ENCODE assay signal across 9 mouse cellular contexts in the genomic region with DNA sequence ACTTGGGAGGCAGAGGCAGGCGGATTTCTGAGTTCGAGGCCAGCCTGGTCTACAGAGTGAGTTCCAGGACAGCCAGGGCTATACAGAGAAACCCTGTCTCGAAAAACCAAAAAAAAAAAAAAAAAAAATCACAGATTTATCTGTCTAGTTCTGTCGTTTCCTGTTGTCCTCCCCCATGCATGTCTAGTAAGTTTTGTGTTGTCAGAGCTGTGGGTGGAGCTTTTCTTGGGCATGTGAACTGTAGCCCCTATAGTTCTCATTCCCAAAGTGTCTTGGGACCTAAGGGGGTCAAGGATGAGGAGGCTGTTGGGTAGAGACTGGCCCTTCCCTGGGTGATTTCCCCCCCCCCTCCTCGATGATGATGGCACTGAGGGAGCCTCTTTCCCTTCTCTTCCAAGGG. TPM values are rescaled to one million over a fixed set of nuclear protein-coding genes. Genes with fewer than 3 reads are reported as not detected.
"Had no signal": no experiment of that assay in that cellular context is flagged by ENCODE, and none has a peak within 500 bp of the region (broad histone marks: within the 10 kb centered on the region; RNA-seq: fewer than 3 reads in every experiment).

No protein-coding gene starts in this region.

RNA-seq across cellular contexts. Expression of a gene that starts 14.9 kb away (rescaled TPM):
- total RNA-seq: heart, postnatal 36 days; hematopoietic stem cell, adult 5-6 weeks had no signal
- polyA plus RNA-seq: inflammation-experienced regulatory T-cells, adult 6 months had no signal

RNA-seq across cellular contexts. Expression of a gene that starts 27.9 kb away (rescaled TPM):
- total RNA-seq: hematopoietic stem cell, adult 5-6 weeks had no signal
- polyA plus RNA-seq: hindbrain, embryonic 10.5 days; inflammation-experienced regulatory T-cells, adult 6 months; intestine, embryonic 14.5 days; intestine, embryonic 15.5 days; intestine, embryonic 16.5 days; intestine, postnatal 0 days; kidney, embryonic 14.5 days had no signal
